Comparison of ENCODE assay signal across 9 mouse cellular contexts in genomic region chr19:36090781-36091180, GRCm38 (mm10). TPM values are rescaled to one million over a fixed set of nuclear protein-coding genes. Genes with fewer than 3 reads are reported as not detected.
DNase-seq lines count a peak whose midpoint lies in the region; ATAC-seq and TF ChIP-seq lines count a peak whose summit lies in the region.
"Had no signal": no experiment of that assay in that cellular context is flagged by ENCODE, and none has a peak within 500 bp of the region (broad histone marks: within the 10 kb centered on the region; RNA-seq: fewer than 3 reads in every experiment).

No protein-coding gene starts in this region.

- in situ Hi-C loops in Patski (cut with MboI; ENCODE audit: low pct_unique_long_range_greater_than_20kb): loop anchor here (25.0 kb wide), 1 partner anchor 1428 kb away; no protein-coding TSS in a partner anchor

- no peak overlapping the region for H3K9ac ChIP-seq in kidney, postnatal 0 days (ENCODE audit: low read depth, low read length)
- no peak overlapping the region for H3K9ac ChIP-seq in kidney, embryonic 15.5 days
- no peak overlapping the region for H3K9ac ChIP-seq in hindbrain, postnatal 0 days (replicated peaks; ENCODE audit: low read length)

- no peak overlapping the region for H3K4me3 ChIP-seq in kidney, postnatal 0 days (replicated peaks; ENCODE audit: low read depth, low read length)
- H3K4me3 ChIP-seq in kidney, embryonic 15.5 days (replicated peaks): no peak overlapping the region
- H3K4me3 ChIP-seq in E14TG2a.4 (replicated peaks; ENCODE audit: low read length): no peak overlapping the region
- H3K4me3 ChIP-seq in hindbrain, postnatal 0 days (ENCODE audit: low read length): no peak overlapping the region

- CTCF ChIA-PET in Patski (lab: Charles Lee): interaction anchor here (0.7 to 2.4 kb wide), 16 partner anchors 12 to 965 kb away, joined by 3 to 10 read pairs (median 4); no protein-coding TSS in a partner anchor

- TF ChIP-seq CTCF in kidney, postnatal 0 days (IDR thresholded peaks at IDR 0.05; ENCODE audit: low read depth): peak; percentile 74
- TF ChIP-seq CTCF in E14TG2a.4 (conservative IDR thresholded peaks at IDR 0.05; ENCODE audit: low read length) (peak; percentile 55), Patski (IDR thresholded peaks at IDR 0.05) (peak; percentile 80)
- peak; percentile 67 for TF ChIP-seq CTCF in hindbrain, postnatal 0 days (IDR thresholded peaks at IDR 0.05; ENCODE audit: low read depth)

- no peaks in the 10 kb centered on the region for H3K27me3 ChIP-seq in kidney, postnatal 0 days (ENCODE audit: insufficient read depth, low read length)
- H3K27me3 ChIP-seq in kidney, embryonic 15.5 days: no peaks in the 10 kb centered on the region
- H3K27me3 ChIP-seq in E14TG2a.4 (ENCODE audit: insufficient read depth, low read length): no peaks in the 10 kb centered on the region
- H3K27me3 ChIP-seq in Patski: no peaks in the 10 kb centered on the region
- no peaks in the 10 kb centered on the region for H3K27me3 ChIP-seq in hindbrain, postnatal 0 days (ENCODE audit: insufficient read depth, low read length)

- peaks cover 44% of the 10 kb centered on the region for H3K36me3 ChIP-seq in kidney, postnatal 0 days (ENCODE audit: insufficient read depth, low read length)
- peaks cover 79% of the 10 kb centered on the region for H3K36me3 ChIP-seq in kidney, embryonic 15.5 days
- peaks cover 86% of the 10 kb centered on the region for H3K36me3 ChIP-seq in E14TG2a.4 (ENCODE audit: insufficient read depth, low read length)
- peaks cover 22% of the 10 kb centered on the region for H3K36me3 ChIP-seq in hindbrain, postnatal 0 days (ENCODE audit: insufficient read depth, low read length)

- DNase-seq in kidney, postnatal 0 days (ENCODE audit: low spot score): peak; percentile 68
- no peak for DNase-seq in Patski (ENCODE audit: low read depth, low spot score)
- DNase-seq in hindbrain, postnatal 0 days (ENCODE audit: low spot score): peak; percentile 62
- no peak for DNase-seq in yolk sac, embryonic 10.5 days (ENCODE audit: low spot score)
- no peak for DNase-seq in layer of hippocampus, postnatal 36 days
- DNase-seq in spleen, postnatal 4 days (ENCODE audit: low spot score in 2 of 2): no peak

- POLR2A ChIA-PET in Patski (lab: Charles Lee): interaction anchor here (1.7 kb wide), 1 partner anchor 25 kb away, joined by 3 read pairs; no protein-coding TSS in a partner anchor

- no peak overlapping the region for H3K27ac ChIP-seq in kidney, postnatal 0 days
- H3K27ac ChIP-seq in kidney, embryonic 15.5 days: no peak overlapping the region
- no peak overlapping the region for H3K27ac ChIP-seq in hindbrain, postnatal 0 days

- H3K9me3 ChIP-seq in kidney, postnatal 0 days (replicated peaks; ENCODE audit: low read length): no peaks in the 10 kb centered on the region
- H3K9me3 ChIP-seq in kidney, embryonic 15.5 days (replicated peaks): no peaks in the 10 kb centered on the region
- no peaks in the 10 kb centered on the region for H3K9me3 ChIP-seq in E14TG2a.4 (ENCODE audit: low read length)
- H3K9me3 ChIP-seq in hindbrain, postnatal 0 days (ENCODE audit: low read length): no peaks in the 10 kb centered on the region

- no peaks in the 10 kb centered on the region for H3K4me1 ChIP-seq in kidney, postnatal 0 days (replicated peaks; ENCODE audit: insufficient read depth, low read length)
- no peaks in the 10 kb centered on the region for H3K4me1 ChIP-seq in kidney, embryonic 15.5 days
- no peaks in the 10 kb centered on the region for H3K4me1 ChIP-seq in E14TG2a.4 (replicated peaks; ENCODE audit: low read depth, low read length)
- H3K4me1 ChIP-seq in hindbrain, postnatal 0 days (ENCODE audit: insufficient read depth, low read length): no peaks in the 10 kb centered on the region

- WGBS in kidney, postnatal 0 days: 53% methylated on average over 5 of the region's 5 CpGs
- WGBS in kidney, embryonic 15.5 days: 52% methylated on average over 5 of the region's 5 CpGs
- 48% methylated on average over 5 of the region's 5 CpGs for WGBS in hindbrain, postnatal 0 days

- no peak for ATAC-seq in kidney, postnatal 0 days (replicated peaks; ENCODE audit: low FRiP score, low read depth)
- ATAC-seq in kidney, embryonic 15.5 days (replicated peaks; ENCODE audit: low FRiP score): no peak
- ATAC-seq in Patski: peak; percentile 79
- ATAC-seq in hindbrain, postnatal 0 days: peak; percentile 56; the same call in 1 of the 2 replicates

- no peak overlapping the region for H3K4me2 ChIP-seq in kidney, postnatal 0 days (ENCODE audit: low read length)
- H3K4me2 ChIP-seq in kidney, embryonic 15.5 days: no peak overlapping the region
- no peak overlapping the region for H3K4me2 ChIP-seq in hindbrain, postnatal 0 days (ENCODE audit: low read depth, low read length)

RNA-seq across cellular contexts. Expression of gene Rpp30, which starts 7.3 kb away (rescaled TPM):
- 66.3 and 67.3 TPM in 2 replicates for polyA plus RNA-seq in kidney, postnatal 0 days (2015; fragmentation: Nextera tagmentation; extraction: Ambion mirVana)
- 75.5 and 86.4 TPM in 2 replicates for polyA plus RNA-seq in kidney, embryonic 15.5 days (2015; fragmentation: Nextera tagmentation; extraction: Ambion mirVana)
- 25.4 TPM for polyA plus RNA-seq in Patski (2021)
- 16.8 and 21.3 TPM in 2 replicates for total RNA-seq in hindbrain, postnatal 0 days (2014; rRNA removed)
- 72.8 and 77.7 TPM in 2 replicates for polyA plus RNA-seq in hindbrain, postnatal 0 days (2015; fragmentation: Nextera tagmentation; extraction: Ambion mirVana)
- total RNA-seq in layer of hippocampus, postnatal 36 days (2021): 10 to 100 TPM; 15.9 to 20.1 TPM

RNA-seq across cellular contexts. Expression of gene Ankrd1, which starts 29.1 kb away (rescaled TPM):
- 0.66 and 0.83 TPM in 2 replicates for polyA plus RNA-seq in kidney, postnatal 0 days (2015; fragmentation: Nextera tagmentation; extraction: Ambion mirVana)
- 0.51 and 0.71 TPM in 2 replicates for polyA plus RNA-seq in kidney, embryonic 15.5 days (2015; fragmentation: Nextera tagmentation; extraction: Ambion mirVana)
- 665 TPM for polyA plus RNA-seq in Patski (2021)
- 0.10 and 0.29 TPM in 2 replicates for total RNA-seq in hindbrain, postnatal 0 days (2014; rRNA removed)
- 0.09 TPM in 1 of 2 replicates, not detected in the other for polyA plus RNA-seq in hindbrain, postnatal 0 days (2015; fragmentation: Nextera tagmentation; extraction: Ambion mirVana)
- not detected for total RNA-seq in layer of hippocampus, postnatal 36 days (2021)

RNA-seq across cellular contexts. Expression of gene Htr7, which starts 33.5 kb away (rescaled TPM):
- polyA plus RNA-seq in kidney, postnatal 0 days (2015; fragmentation: Nextera tagmentation; extraction: Ambion mirVana): 0.05 and 0.08 TPM in 2 replicates
- polyA plus RNA-seq in kidney, embryonic 15.5 days (2015; fragmentation: Nextera tagmentation; extraction: Ambion mirVana): 0.09 and 0.13 TPM in 2 replicates
- polyA plus RNA-seq in Patski (2021): not detected
- total RNA-seq in hindbrain, postnatal 0 days (2014; rRNA removed): 36.6 and 39.4 TPM in 2 replicates
- 16.9 and 17.1 TPM in 2 replicates for polyA plus RNA-seq in hindbrain, postnatal 0 days (2015; fragmentation: Nextera tagmentation; extraction: Ambion mirVana)
- 1 to 10 TPM; 8.3 to 8.5 TPM for total RNA-seq in layer of hippocampus, postnatal 36 days (2021)
- polyA plus RNA-seq: liver, embryonic 16.5 days had no signal

Comparison
In these comparisons a context has a peak if more than half of its experiments do, and no peak if none do; other contexts are left out.
1. ATAC-seq: peak in Patski (single experiment) and hindbrain, postnatal 0 days (single experiment); none in kidney, postnatal 0 days (single experiment) and kidney, embryonic 15.5 days (single experiment).
2. DNase-seq: peak in kidney, postnatal 0 days (single experiment) and hindbrain, postnatal 0 days (single experiment); none in Patski (single experiment), yolk sac, embryonic 10.5 days (single experiment), layer of hippocampus, postnatal 36 days (0 of 2) and spleen, postnatal 4 days (0 of 2).
3. RNA of gene Ankrd1, which starts 29.1 kb away (polyA plus RNA-seq): 665 TPM in Patski (single experiment); 0.66 to 0.83 TPM in kidney, postnatal 0 days, 0.51 to 0.71 TPM in kidney, embryonic 15.5 days and 0.09 TPM in hindbrain, postnatal 0 days; every median in the first group is over 100 times any median in the second.
4. RNA of gene Htr7, which starts 33.5 kb away (polyA plus RNA-seq): 16.9 to 17.1 TPM in hindbrain, postnatal 0 days; 0.09 to 0.13 TPM in kidney, embryonic 15.5 days, 0.05 to 0.08 TPM in kidney, postnatal 0 days and not detected in Patski (single experiment); every median in the first group is over 10 times any median in the second.
5. Peak in every context shown above with its lines, with median percentiles within 50 percentile points of each other: CTCF ChIP-seq.